Mouse (Mus musculus): ENCODE results near the gene Prox2.

Prox2 gene

DNA sequence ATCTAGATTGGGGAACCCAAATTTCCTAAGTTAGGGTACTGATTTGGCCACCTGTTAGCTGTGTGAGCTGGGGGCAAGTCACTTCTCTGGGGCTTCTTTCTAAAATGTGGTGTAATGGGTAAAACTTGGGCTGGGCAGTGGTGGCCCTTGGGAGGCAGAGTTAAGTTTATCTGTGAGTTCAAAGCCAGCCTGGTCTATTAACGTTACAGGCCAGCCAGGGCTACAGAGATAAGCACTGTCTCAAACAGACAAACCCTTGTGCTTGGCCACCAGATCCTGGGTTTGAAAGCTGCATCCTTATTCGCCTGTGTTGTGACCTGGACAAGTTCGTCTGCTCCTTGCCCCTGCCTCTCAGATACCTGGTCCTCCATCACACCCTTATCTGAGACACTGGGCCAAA is 19.4 kb downstream of the Prox2 start:
- no peak for DNase-seq

DNA sequence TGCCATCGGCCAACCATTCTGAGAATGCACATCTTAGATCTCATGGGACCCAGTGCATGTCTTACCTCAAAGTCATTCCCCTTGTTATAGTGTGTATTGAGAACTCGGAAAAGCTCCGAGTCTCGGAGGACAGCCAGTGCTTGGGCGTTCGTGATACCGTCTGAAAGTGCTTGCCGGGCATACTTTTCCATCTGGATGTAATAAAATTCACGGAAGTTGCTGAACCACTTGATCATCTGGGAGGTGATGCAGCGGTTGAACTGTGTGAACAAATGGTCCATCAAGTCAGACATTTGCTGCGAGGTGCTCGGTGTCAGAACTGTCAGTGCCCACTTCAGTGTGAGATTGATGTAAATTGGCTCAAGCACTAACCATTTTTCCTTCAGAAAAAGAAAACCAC is 22.7 kb downstream of the Prox2 start:
- no peak for DNase-seq

DNA sequence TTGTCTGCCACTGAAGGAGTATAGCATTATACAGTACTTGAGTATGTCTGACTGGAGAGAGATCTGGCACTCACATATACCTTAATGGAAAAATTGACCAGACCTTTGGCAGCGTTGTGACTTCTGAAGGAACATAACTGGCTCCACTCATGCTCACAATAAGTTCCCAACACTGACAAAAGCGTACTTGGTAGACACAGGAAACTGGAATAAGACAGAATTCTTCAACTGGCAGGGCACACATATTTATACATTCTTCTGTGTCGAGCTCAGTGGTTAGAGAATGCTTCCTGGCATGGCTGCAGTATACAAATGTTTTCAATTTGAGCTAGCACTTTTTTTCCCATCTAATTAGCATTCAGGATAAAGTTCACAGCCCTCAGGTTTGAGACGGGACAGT is 25.6 kb downstream of the Prox2 start:
- no peak for DNase-seq

DNA sequence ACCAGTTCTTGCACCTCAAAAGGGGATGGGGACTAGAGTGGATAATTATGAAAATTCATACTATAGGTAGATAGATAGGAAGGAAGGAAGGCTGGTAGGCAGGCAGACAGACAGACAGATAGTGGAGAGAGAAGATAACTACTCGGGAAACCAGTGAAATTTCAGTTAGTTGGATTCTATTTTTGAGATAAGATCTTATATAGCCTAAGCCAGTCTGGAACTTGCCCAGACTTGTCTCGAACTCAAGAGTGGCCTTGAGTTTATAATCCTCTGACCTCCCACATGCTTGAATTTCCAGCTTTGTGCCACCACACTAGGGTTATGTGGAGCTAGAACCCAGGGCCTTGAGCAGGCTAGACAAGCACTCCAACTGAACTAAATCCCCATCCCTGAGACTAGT is 26.3 kb downstream of the Prox2 start:
- DNase-seq: no peak

DNA sequence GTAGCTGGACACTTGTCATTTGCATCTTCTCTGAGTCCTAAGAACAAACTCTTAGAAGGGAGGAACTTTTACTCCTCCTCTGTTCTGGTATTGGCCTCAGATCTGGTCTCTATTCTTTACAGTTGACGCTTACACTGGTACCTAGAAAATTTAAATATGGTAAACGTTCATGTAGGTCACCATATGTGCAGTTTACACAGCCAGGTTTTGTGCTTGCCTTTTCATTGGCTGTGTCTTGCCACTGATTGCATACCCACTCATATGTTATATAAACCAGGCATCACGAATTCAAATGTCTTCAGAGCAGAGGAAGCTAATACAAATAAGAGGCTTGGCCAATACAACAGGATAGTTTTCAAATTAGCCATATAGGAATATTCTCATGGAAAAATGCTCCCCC is 33.5 kb downstream of the Prox2 start:
- no peak for DNase-seq

DNA sequence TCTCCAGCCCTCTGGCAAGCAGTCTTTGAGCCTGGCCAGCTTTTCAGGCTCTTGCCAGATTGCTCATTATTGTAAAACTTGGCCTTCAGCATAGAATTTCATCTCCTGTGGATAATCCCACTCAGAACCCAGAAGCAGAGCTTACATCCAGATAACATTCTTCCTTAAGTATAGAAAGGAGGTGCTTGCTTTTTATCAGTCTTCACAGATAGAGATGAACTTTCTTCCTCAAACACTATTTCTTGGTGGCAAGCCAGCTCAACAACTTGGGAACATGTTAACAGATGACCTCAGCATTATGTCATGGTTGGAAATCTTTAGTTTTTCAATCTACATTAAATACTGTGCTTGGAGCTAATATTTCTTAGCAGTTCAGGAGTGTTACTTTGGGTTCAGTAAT is 39.5 kb downstream of the Prox2 start:
- DNase-seq: no peak

DNA sequence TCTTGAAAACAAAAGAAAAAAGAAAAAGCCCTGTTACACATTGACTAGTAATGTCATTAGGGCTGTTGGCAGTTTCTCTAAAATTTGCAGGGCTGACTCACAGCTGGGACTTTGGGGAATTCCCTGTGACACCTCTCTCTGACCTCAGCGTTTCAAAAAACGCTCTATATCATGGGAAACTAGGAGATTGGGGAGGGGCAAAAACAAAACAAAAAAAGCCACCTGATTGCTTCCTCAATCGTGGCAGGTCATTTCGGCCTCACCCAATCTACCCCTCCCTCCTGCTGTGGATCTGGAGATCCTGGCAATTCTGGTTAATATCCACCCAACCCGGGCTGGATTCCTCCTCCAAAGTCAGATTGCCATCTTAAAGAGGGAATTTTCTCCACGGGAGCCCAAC is 59.3 kb downstream of the Prox2 start:
- DNase-seq: no peak
